Mouse (Mus musculus) forebrain, embryonic 10.5 days (tissue): ENCODE measurements around the gene Dync1li1. TPM values are rescaled to one million over a fixed set of nuclear protein-coding genes. Genes with fewer than 3 reads are reported as not detected.
A peak's percentile ranks its signal among the peaks of the same experiment; 100 is the strongest.

Source experiments
- DNase-seq: peaks from one replicate; pipeline ENCODE4 v3.0.0-alpha.2; 2017; ENCODE audit warnings: low spot score; ENCODE audit errors: extremely low spot score
- H3K27ac ChIP-seq: fragments of 300-500 bp; sonication (generic); 2 replicates; pipeline ENCODE4 v1.5.1; 2016; ENCODE audit warnings: mild to moderate bottlenecking
- H3K27me3 ChIP-seq: fragments of 300-500 bp; sonication (generic); 2 replicates; pipeline ENCODE4 v1.6.1; 2016; ENCODE audit warnings: mild to moderate bottlenecking; ENCODE audit not compliant: poor library complexity, severe bottlenecking
- H3K36me3 ChIP-seq: fragments of 300-500 bp; sonication (generic); replicated peaks from 2 replicates; pipeline ENCODE4 v1.6.1; 2016; ENCODE audit warnings: mild to moderate bottlenecking, moderate library complexity
- H3K4me1 ChIP-seq: fragments of 300-500 bp; sonication (generic); 2 replicates; pipeline ENCODE4 v1.6.1; 2016
- H3K4me3 ChIP-seq: fragments of 300-500 bp; sonication (generic); 2 replicates; pipeline ENCODE4 v1.5.1; 2016; ENCODE audit warnings: mild to moderate bottlenecking, moderate library complexity
- H3K9me3 ChIP-seq: fragments of 300-500 bp; sonication (generic); 2 replicates; pipeline ENCODE4 v1.6.1; 2016; ENCODE audit warnings: mild to moderate bottlenecking, moderate library complexity
- WGBS: fragments of 180-500 bp; shearing (Covaris S2); methylation state at CpG from one replicate; pipeline ENCODE4 v1.1.7; 2016; 5-methylcytosine and 5-hydroxymethylcytosine counted together
- polyA plus RNA-seq: library from polyadenylated mRNA; unstranded; fragments of >200 nt; fragmentation: Nextera tagmentation; extraction: Ambion mirVana; gene quantifications from 2 replicates; pipeline ENCODE4 v1.2.1, GENCODE M21; 2016

Dync1li1 gene
- polyA plus RNA-seq, 1 experiment from 2014 or later = 74.6 TPM

GRCm38 (mm10) chr9:114745163-114745562 lies 56.6 kb downstream of the Dync1li1 start:
- Histone ChIP-seq H3K27ac (no peak overlapping the region), H3K9me3 (no peaks in the 10 kb centered on the region), H3K4me1 (no peaks in the 10 kb centered on the region), H3K27me3 (no peaks in the 10 kb centered on the region), H3K4me3 (no peak overlapping the region), H3K36me3 (peaks cover 60% of the 10 kb centered on the region)
- 89% methylated on average over 4 of the region's 4 CpGs for WGBS
- DNase-seq = no peak

- no peak overlapping the region for H3K27ac ChIP-seq
- H3K36me3 ChIP-seq = peaks cover 60% of the 10 kb centered on the region
- no peaks in the 10 kb centered on the region for H3K27me3 ChIP-seq
- no peaks in the 10 kb centered on the region for H3K4me1 ChIP-seq
- H3K9me3 ChIP-seq = no peaks in the 10 kb centered on the region
- DNase-seq = no peak
- WGBS = 85% methylated on average over 4 of the region's 4 CpGs
- H3K4me3 ChIP-seq = no peak overlapping the region
Observed at GRCm38 (mm10) chr9:114745654-114746053, 57.1 kb downstream of the Dync1li1 start.

- Histone ChIP-seq H3K4me3 (no peak overlapping the region), H3K27me3 (no peaks in the 10 kb centered on the region), H3K36me3 (peaks cover 55% of the 10 kb centered on the region), H3K9me3 (no peaks in the 10 kb centered on the region), H3K27ac (no peak overlapping the region), H3K4me1 (no peaks in the 10 kb centered on the region)
- WGBS = 89% methylated on average over 10 of the region's 10 CpGs
- DNase-seq = no peak
Observed at GRCm38 (mm10) chr9:114747012-114747411, 58.4 kb downstream of the Dync1li1 start.

DNA sequence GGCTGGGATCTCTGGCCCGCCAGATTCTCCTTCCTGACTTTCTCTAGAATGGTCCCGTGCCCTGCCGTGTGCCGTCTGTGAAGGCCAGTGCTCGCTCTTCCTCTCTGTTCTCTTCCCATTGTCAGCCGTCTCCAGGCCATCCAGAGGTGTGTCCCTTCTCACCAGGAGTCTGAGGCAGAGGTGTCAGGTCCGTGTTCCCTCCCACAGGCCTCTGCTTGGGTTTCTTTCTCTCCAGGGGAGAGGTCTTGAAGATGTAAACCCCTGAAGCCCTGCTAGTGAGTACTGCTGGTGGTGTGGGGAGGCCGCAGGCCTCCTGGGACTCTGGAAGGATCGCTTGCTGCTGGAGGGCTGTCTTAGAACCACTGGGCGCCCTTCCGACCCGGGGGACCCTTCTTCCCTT lies 58.9 kb downstream of the Dync1li1 start:
- 88% methylated on average over 12 of the region's 12 CpGs for WGBS

GRCm38 (mm10) chr9:114751582-114751981 lies 63.0 kb downstream of the Dync1li1 start:
- no peak for DNase-seq
- no peak overlapping the region for H3K4me3 ChIP-seq
- peaks cover 47% of the 10 kb centered on the region for H3K36me3 ChIP-seq
- no peaks in the 10 kb centered on the region for H3K9me3 ChIP-seq
- no peak overlapping the region for H3K27ac ChIP-seq
- WGBS = 92% methylated on average over 3 of the region's 3 CpGs
- no peaks in the 10 kb centered on the region for H3K27me3 ChIP-seq
- peaks cover 12% of the 10 kb centered on the region for H3K4me1 ChIP-seq

More for the DNA sequence above, 58.9 kb downstream of the Dync1li1 start:
- Histone ChIP-seq H3K27me3 (no peaks in the 10 kb centered on the region), H3K4me1 (peaks cover 3% of the 10 kb centered on the region), H3K4me3 (no peak overlapping the region), H3K9me3 (no peaks in the 10 kb centered on the region), H3K36me3 (peaks cover 51% of the 10 kb centered on the region), H3K27ac (no peak overlapping the region)
- no peak for DNase-seq

- Histone ChIP-seq H3K27me3 (no peaks in the 10 kb centered on the region), H3K9me3 (no peaks in the 10 kb centered on the region), H3K4me1 (peaks cover 12% of the 10 kb centered on the region), H3K36me3 (peaks cover 47% of the 10 kb centered on the region), H3K4me3 (no peak overlapping the region), H3K27ac (0 out of 2 replicates have a peak overlapping the region, but pooled peaks have one; percentile 81)
- no peak for DNase-seq
- WGBS = 80% methylated on average over 9 of the region's 9 CpGs
Observed at GRCm38 (mm10) chr9:114752311-114752710, 63.7 kb downstream of the Dync1li1 start.

GRCm38 (mm10) chr9:114752863-114753484 lies 64.4 kb downstream of the Dync1li1 start:
- peak; percentile 86 for DNase-seq
- H3K27me3 ChIP-seq = no peaks in the 10 kb centered on the region
- H3K36me3 ChIP-seq = peaks cover 41% of the 10 kb centered on the region
- peak overlapping the region; percentile 65 for H3K4me3 ChIP-seq
- WGBS = 9% methylated on average over 36 of the region's 36 CpGs
- no peaks in the 10 kb centered on the region for H3K9me3 ChIP-seq
- H3K4me1 ChIP-seq = peaks cover 12% of the 10 kb centered on the region
- H3K27ac ChIP-seq = peak overlapping the region; percentile 81

DNA sequence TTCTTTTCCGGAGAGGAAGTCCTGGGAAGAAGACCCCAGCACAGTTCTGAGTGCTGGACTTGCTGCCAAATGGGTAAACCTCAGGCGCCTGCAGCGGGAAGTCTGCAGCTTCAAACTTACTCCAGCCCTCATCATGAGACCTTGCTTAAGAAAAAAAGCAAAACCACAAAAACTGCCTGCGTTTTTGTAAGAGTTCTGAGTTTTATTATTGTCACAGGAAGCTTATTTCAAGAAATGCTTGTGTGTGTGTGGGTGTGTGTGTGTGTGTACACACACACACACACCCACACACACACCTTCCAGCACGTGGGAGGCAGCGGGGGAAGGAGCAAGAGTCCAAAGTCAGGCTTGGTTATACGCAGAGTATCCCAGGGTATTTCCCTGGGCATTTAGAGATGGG lies 69.7 kb downstream of the Dync1li1 start:
- Histone ChIP-seq H3K36me3 (peaks cover 76% of the 10 kb centered on the region), H3K4me3 (no peak overlapping the region)
- 90% methylated on average over 7 of the region's 7 CpGs for WGBS

DNA sequence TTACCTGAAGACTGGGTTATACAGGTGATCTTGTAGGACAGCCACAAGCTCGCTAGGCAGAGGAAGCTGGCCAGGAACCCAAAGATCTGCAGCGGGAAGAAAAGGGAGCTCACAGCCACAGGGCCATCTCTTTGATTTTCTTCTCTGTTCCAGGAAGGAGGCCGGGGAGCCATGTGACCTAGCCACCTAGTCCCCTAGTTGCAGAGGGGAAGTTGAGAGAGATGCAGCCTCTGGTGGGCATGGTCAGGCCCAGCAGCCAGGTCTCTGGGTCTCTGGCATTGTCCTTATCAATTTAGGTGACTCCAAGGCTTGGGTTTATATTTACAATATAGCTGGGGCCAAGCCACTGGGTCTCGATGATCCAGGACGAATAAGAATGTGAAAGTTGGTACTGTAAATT lies 70.2 kb downstream of the Dync1li1 start:
- no peaks in the 10 kb centered on the region for H3K27me3 ChIP-seq
- no peaks in the 10 kb centered on the region for H3K9me3 ChIP-seq
- no peak overlapping the region for H3K27ac ChIP-seq
- H3K4me3 ChIP-seq = no peak overlapping the region
- DNase-seq = no peak
- 87% methylated on average over 5 of the region's 5 CpGs for WGBS
- H3K4me1 ChIP-seq = 0 out of 2 replicates have a peak, but pooled peaks cover 5% of the 10 kb centered on the region
- H3K36me3 ChIP-seq = peaks cover 76% of the 10 kb centered on the region

More for the DNA sequence above, 69.7 kb downstream of the Dync1li1 start:
- peaks cover 7% of the 10 kb centered on the region for H3K4me1 ChIP-seq
- H3K27me3 ChIP-seq = no peaks in the 10 kb centered on the region
- H3K9me3 ChIP-seq = no peaks in the 10 kb centered on the region
- no peak for DNase-seq
- H3K27ac ChIP-seq = no peak overlapping the region

DNA sequence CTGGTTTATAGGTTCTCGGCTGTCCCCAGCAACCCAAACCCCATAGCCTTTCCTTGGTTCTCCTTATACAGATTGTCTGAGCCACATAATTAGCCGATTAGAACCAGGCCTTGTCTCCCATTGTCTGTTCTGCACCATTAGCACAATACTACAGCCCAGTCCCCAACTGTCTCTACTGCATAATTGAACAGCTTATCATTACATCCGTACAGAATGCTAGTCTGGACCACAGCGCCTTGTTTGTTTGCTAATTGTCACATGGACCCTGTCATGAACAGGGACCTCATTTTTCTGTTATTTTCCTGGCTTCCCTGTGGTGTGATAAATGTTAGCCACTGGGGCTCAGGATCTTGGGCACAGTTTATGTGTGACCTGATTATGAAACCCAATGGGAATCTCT lies 71.3 kb downstream of the Dync1li1 start:
- Histone ChIP-seq H3K9me3 (no peaks in the 10 kb centered on the region), H3K27ac (no peak overlapping the region), H3K27me3 (no peaks in the 10 kb centered on the region), H3K4me3 (no peak overlapping the region), H3K4me1 (0 out of 2 replicates have a peak, but pooled peaks cover 5% of the 10 kb centered on the region), H3K36me3 (peaks cover 74% of the 10 kb centered on the region)
- DNase-seq = no peak
- 88% methylated on average over 4 of the region's 4 CpGs for WGBS

- H3K36me3 ChIP-seq = peaks cover 73% of the 10 kb centered on the region
- WGBS = 87% methylated on average over 5 of the region's 5 CpGs
Observed at GRCm38 (mm10) chr9:114760353-114760752, 71.8 kb downstream of the Dync1li1 start.

DNA sequence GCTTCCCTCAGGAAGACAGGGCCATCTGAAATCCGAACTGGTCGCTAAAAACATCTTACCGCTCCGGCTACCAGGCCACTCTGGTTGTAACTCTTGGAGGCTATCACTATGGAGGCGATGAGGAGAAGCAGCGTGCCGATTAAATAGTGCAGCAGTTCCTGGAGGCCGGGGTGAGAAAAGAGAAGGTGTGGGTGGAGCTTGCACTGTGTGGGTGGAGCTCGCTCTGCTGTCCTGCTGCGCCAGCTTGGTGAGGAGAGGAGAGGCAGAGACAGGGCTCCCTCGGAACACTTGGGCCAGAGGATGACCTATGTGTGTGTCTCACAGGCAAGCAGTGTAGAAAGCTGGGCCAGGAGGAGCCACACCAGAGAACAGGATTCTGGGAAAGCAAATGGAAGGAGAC lies 73.3 kb downstream of the Dync1li1 start:
- Histone ChIP-seq H3K4me1 (peaks cover 10% of the 10 kb centered on the region; the same call in 1 of the 2 replicates), H3K27me3 (no peaks in the 10 kb centered on the region), H3K36me3 (peaks cover 71% of the 10 kb centered on the region), H3K9me3 (no peaks in the 10 kb centered on the region), H3K27ac (no peak overlapping the region), H3K4me3 (no peak overlapping the region)
- WGBS = 77% methylated on average over 11 of the region's 11 CpGs
- no peak for DNase-seq

More at GRCm38 (mm10) chr9:114760353-114760752, 71.8 kb downstream of the Dync1li1 start:
- H3K9me3 ChIP-seq = no peaks in the 10 kb centered on the region
- H3K4me1 ChIP-seq = 0 out of 2 replicates have a peak, but pooled peaks cover 5% of the 10 kb centered on the region
- no peak overlapping the region for H3K4me3 ChIP-seq
- H3K27ac ChIP-seq = no peak overlapping the region
- no peak for DNase-seq
- H3K27me3 ChIP-seq = no peaks in the 10 kb centered on the region

DNA sequence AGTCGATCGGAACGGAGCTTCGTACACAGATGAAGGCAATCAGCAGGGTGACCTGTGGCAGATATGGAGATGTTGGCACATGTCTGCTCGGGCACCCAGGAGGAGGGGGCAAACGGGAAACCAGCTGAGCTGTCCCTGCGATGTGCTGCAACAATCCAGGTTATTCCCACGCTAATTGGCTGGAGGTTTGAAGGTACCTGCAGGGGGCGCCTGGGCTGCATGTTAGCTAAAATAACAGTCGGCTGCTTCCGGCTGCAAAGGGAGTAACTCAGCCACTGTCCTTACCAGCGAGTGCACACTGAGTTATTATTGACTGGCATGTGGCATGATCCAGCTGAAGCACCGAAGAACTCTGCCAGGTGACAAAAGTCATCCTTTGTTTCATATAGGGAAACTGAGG lies 74.8 kb downstream of the Dync1li1 start:
- Histone ChIP-seq H3K27me3 (no peaks in the 10 kb centered on the region), H3K36me3 (peaks cover 65% of the 10 kb centered on the region), H3K27ac (no peak overlapping the region), H3K4me3 (no peak overlapping the region), H3K4me1 (peaks cover 24% of the 10 kb centered on the region), H3K9me3 (no peaks in the 10 kb centered on the region)
- 64% methylated on average over 13 of the region's 13 CpGs for WGBS
- DNase-seq = peak; percentile 39
